ENCODE assay signal across 9 mouse cellular contexts in the genomic region with DNA sequence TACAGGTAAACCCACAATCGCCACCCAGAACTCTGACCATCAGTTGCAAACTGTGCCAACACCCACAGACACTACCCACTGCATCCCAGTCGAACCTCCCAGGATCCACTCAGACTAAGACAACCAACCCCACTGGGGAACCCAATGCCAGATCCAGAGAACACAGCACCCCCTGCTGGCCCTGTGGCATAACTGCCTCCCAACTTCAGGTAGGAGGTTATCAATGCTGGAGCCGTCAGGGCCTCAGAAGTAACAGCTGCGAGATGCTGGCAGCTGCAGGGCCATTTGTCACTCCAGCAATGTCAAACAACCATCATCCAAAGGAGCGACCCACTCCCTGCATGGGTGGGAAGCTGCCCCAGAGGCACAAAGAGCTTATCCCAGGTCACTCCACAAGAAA. TPM values are rescaled to one million over a fixed set of nuclear protein-coding genes. Genes with fewer than 3 reads are reported as not detected.
A peak's percentile ranks its signal among the peaks of the same experiment; 100 is the strongest.
DNase-seq lines count a peak whose midpoint lies in the region; ATAC-seq and TF ChIP-seq lines count a peak whose summit lies in the region.
"Had no signal": no experiment of that assay in that cellular context is flagged by ENCODE, and none has a peak within 500 bp of the region (broad histone marks: within the 10 kb centered on the region; RNA-seq: fewer than 3 reads in every experiment).

No protein-coding gene starts in this region.

- no peak for DNase-seq in left cerebral cortex, adult 2 months (ENCODE audit: extremely low spot score in 1 of 2, low spot score in 2 of 2)
- DNase-seq in left cerebral cortex, postnatal 25 days (ENCODE audit: low spot score in 2 of 2), result no peak
- DNase-seq in Patski (ENCODE audit: low read depth, low spot score), result no peak
- peak; percentile 30 for DNase-seq in forelimb bud, embryonic 11.5 days (ENCODE audit: low read depth, low spot score)
- DNase-seq in testis, postnatal 10 days (ENCODE audit: low spot score), result peak; percentile 61
- no peak for DNase-seq in right cerebral cortex, postnatal 14 days
- no peak for DNase-seq in cerebellum, adult 9-11 months

- H3K9ac ChIP-seq in liver, embryonic 16.5 days (ENCODE audit: low read depth, low read length), result no peak overlapping the region

- ATAC-seq in Patski, result no peak
- no peak for ATAC-seq in liver, embryonic 16.5 days (ENCODE audit: low read depth)

- peak; percentile 55 for TF ChIP-seq CTCF in left cerebral cortex, adult 2 months (IDR thresholded peaks at IDR 0.05)
- peak; percentile 64 for TF ChIP-seq CTCF in Patski (IDR thresholded peaks at IDR 0.05)

- H3K27me3 ChIP-seq in Patski, result no peaks in the 10 kb centered on the region
- H3K27me3 ChIP-seq in liver, embryonic 16.5 days (ENCODE audit: control insufficient read depth, insufficient read depth, low read depth, low read length), result peaks cover 3% of the 10 kb centered on the region; the same call in 1 of the 2 replicates

- H3K9me3 ChIP-seq in liver, embryonic 16.5 days (replicated peaks; ENCODE audit: control insufficient read depth, low read length), result no peaks in the 10 kb centered on the region

- intact Hi-C loops in left cerebral cortex, adult 2 months (cut with DNase I), result loop anchor here (1.0 to 5.0 kb wide), 4 partner anchors 96 to 919 kb away; no protein-coding TSS in a partner anchor
- intact Hi-C loops in left cerebral cortex, postnatal 25 days (cut with DNase I), result loop anchor here (2.0 to 5.0 kb wide), 4 partner anchors 130 to 987 kb away; no protein-coding TSS in a partner anchor

- 28% methylated on average over 5 of the region's 5 CpGs for WGBS in liver, embryonic 16.5 days (ENCODE audit: insufficient replicate concordance)

- in situ Hi-C loops in Patski (cut with MboI; ENCODE audit: low pct_unique_long_range_greater_than_20kb), result loop anchor here (5.0 kb wide), 3 partner anchors 290 to 836 kb away; no protein-coding TSS in a partner anchor

- H3K4me1 ChIP-seq in liver, embryonic 16.5 days (ENCODE audit: control insufficient read depth, low read depth, low read length), result no peaks in the 10 kb centered on the region

- POLR2A ChIA-PET in Patski (lab: Charles Lee), result interaction anchor here (0.6 to 0.8 kb wide), 2 partner anchors 9 to 129 kb away, joined by 3 to 10 read pairs; no protein-coding TSS in a partner anchor

- H3K27ac ChIP-seq in left cerebral cortex, adult 2 months, result no peak overlapping the region
- H3K27ac ChIP-seq in liver, embryonic 16.5 days (ENCODE audit: low read length), result no peak overlapping the region

- peak overlapping the region; percentile 2; the same call in 1 of the 2 replicates for H3K4me2 ChIP-seq in liver, embryonic 16.5 days (ENCODE audit: low read depth, low read length)

- CTCF ChIA-PET in Patski (lab: Charles Lee), result interaction anchor here (1.0 to 11.7 kb wide), 11 partner anchors 8 to 912 kb away, joined by 3 to 210 read pairs (median 5); no protein-coding TSS in a partner anchor

- H3K4me3 ChIP-seq in left cerebral cortex, adult 2 months, result no peak overlapping the region; the same call in 1 of the 2 replicates
- no peak overlapping the region for H3K4me3 ChIP-seq in liver, embryonic 16.5 days (ENCODE audit: low read depth, low read length)

- no peaks in the 10 kb centered on the region for H3K36me3 ChIP-seq in liver, embryonic 16.5 days (ENCODE audit: control insufficient read depth, insufficient read depth)

RNA-seq across cellular contexts. Expression of a gene that starts 21.9 kb away (rescaled TPM):
- total RNA-seq in left cerebral cortex, adult 2 months (2021), result 100 to 1,000 TPM; 746 to 811 TPM
- 100 to 1,000 TPM; 820 to 888 TPM for total RNA-seq in left cerebral cortex, postnatal 25 days (2021)
- polyA plus RNA-seq in Patski (2021), result 674 TPM
- polyA plus RNA-seq in liver, embryonic 16.5 days (2015; fragmentation: Nextera tagmentation; extraction: Ambion mirVana), result 1,629 and 1,636 TPM in 2 replicates

RNA-seq across cellular contexts. Expression of a gene that starts 28.1 kb away (rescaled TPM):
- total RNA-seq in left cerebral cortex, adult 2 months (2021), result not detected
- not detected for total RNA-seq in left cerebral cortex, postnatal 25 days (2021)
- 0.08 TPM for polyA plus RNA-seq in Patski (2021)
- not detected in 2 replicates for polyA plus RNA-seq in liver, embryonic 16.5 days (2015; fragmentation: Nextera tagmentation; extraction: Ambion mirVana)
- polyA plus RNA-seq: gonadal fat pad, adult 2 months had no signal

RNA-seq across cellular contexts. Expression of a gene that starts 36.4 kb away (rescaled TPM):
- total RNA-seq in left cerebral cortex, adult 2 months (2021), result not detected
- total RNA-seq in left cerebral cortex, postnatal 25 days (2021), result not detected
- not detected for polyA plus RNA-seq in Patski (2021)
- not detected in 2 replicates for polyA plus RNA-seq in liver, embryonic 16.5 days (2015; fragmentation: Nextera tagmentation; extraction: Ambion mirVana)
- polyA plus RNA-seq: gonadal fat pad, adult 2 months had no signal

RNA-seq across cellular contexts. Expression of a gene that starts 37.0 kb away (rescaled TPM):
- not detected for total RNA-seq in left cerebral cortex, adult 2 months (2021)
- total RNA-seq in left cerebral cortex, postnatal 25 days (2021), result under 1 TPM in 1 of 2 experiments, not detected in 1; 0.30 TPM
- 0.10 TPM for polyA plus RNA-seq in Patski (2021)
- polyA plus RNA-seq in liver, embryonic 16.5 days (2015; fragmentation: Nextera tagmentation; extraction: Ambion mirVana), result 0.18 and 0.22 TPM in 2 replicates

RNA-seq across cellular contexts. Expression of a gene that starts 49.1 kb away (rescaled TPM):
- not detected for total RNA-seq in left cerebral cortex, adult 2 months (2021)
- not detected for total RNA-seq in left cerebral cortex, postnatal 25 days (2021)
- polyA plus RNA-seq in Patski (2021), result not detected
- not detected in 2 replicates for polyA plus RNA-seq in liver, embryonic 16.5 days (2015; fragmentation: Nextera tagmentation; extraction: Ambion mirVana)
- polyA plus RNA-seq: gonadal fat pad, adult 2 months had no signal

Comparison
In these comparisons a context has a peak if more than half of its experiments do, and no peak if none do; other contexts are left out.
1. DNase-seq: peak in forelimb bud, embryonic 11.5 days (single experiment) and testis, postnatal 10 days (single experiment); none in left cerebral cortex, adult 2 months (0 of 2), left cerebral cortex, postnatal 25 days (0 of 2), Patski (single experiment), right cerebral cortex, postnatal 14 days (single experiment) and cerebellum, adult 9-11 months (single experiment).